Mouse (Mus musculus) kidney, postnatal 0 days (tissue): Measurements from ENCODE around the gene Acp6. TPM values are rescaled to one million over a fixed set of nuclear protein-coding genes. Genes with fewer than 3 reads are reported as not detected.
A peak's percentile ranks its signal among the peaks of the same experiment; 100 is the strongest.

Source experiments
- ATAC-seq: fragments of 200-750 bp; cut with Nextera tagmentation; replicated peaks from 2 replicates; pipeline ENCODE4 v1.8.0; 2017; ENCODE audit warnings: low read depth, moderate number of reproducible peaks, moderate TSS enrichment, moderate library complexity; ENCODE audit not compliant: low FRiP score
- DNase-seq: peaks from one replicate; pipeline ENCODE4 v3.0.0-alpha.2; 2016; ENCODE audit warnings: low spot score
- H3K27ac ChIP-seq: fragments of 300-500 bp; sonication (generic); 2 replicates; pipeline ENCODE4 v1.5.1; 2014; ENCODE audit warnings: mild to moderate bottlenecking
- H3K27me3 ChIP-seq: fragments of 300-500 bp; sonication (generic); 2 replicates; pipeline ENCODE4 v1.6.1; 2014; ENCODE audit warnings: low read length, mixed read lengths; ENCODE audit not compliant: insufficient read depth
- H3K36me3 ChIP-seq: fragments of 300-500 bp; sonication (generic); 2 replicates; pipeline ENCODE4 v1.6.1; 2014; ENCODE audit warnings: low read length, mixed read lengths; ENCODE audit not compliant: insufficient read depth
- H3K4me1 ChIP-seq: fragments of 300-500 bp; sonication (generic); replicated peaks from 2 replicates; pipeline ENCODE4 v1.6.1; 2014; ENCODE audit warnings: antibody characterized with exemption, low read length, mixed read lengths; ENCODE audit not compliant: insufficient read depth
- H3K4me2 ChIP-seq: fragments of 300-500 bp; sonication (generic); 2 replicates; pipeline ENCODE4 v1.6.1; 2014; ENCODE audit warnings: mild to moderate bottlenecking, low read length, moderate library complexity, mixed read lengths
- H3K4me3 ChIP-seq: fragments of 300-500 bp; sonication (generic); replicated peaks from 2 replicates; pipeline ENCODE4 v1.5.1; 2014; ENCODE audit warnings: low read depth, low read length
- H3K9ac ChIP-seq: fragments of 300-500 bp; sonication (generic); 2 replicates; pipeline ENCODE4 v1.6.1; 2014; ENCODE audit warnings: low read depth, low read length
- H3K9me3 ChIP-seq: fragments of 300-500 bp; sonication (generic); replicated peaks from 2 replicates; pipeline ENCODE4 v1.6.1; 2016; ENCODE audit warnings: low read length, inconsistent platforms, mixed read lengths
- CTCF ChIP-seq: IDR thresholded peaks from 2 replicates; pipeline ENCODE4 v1.5.1; 2016; ENCODE audit warnings: antibody characterized with exemption, low read depth, mild to moderate bottlenecking, moderate library complexity
- WGBS: fragments of 180-500 bp; shearing (Covaris S2); extraction: QIAGEN DNeasy Blood & Tissue Kit; methylation state at CpG from one replicate; pipeline ENCODE4 v1.1.7; 2014; 5-methylcytosine and 5-hydroxymethylcytosine counted together
- polyA plus RNA-seq: library from polyadenylated mRNA; unstranded; fragments of >200 nt; fragmentation: Nextera tagmentation; extraction: Ambion mirVana; gene quantifications from 2 replicates; pipeline ENCODE4 v1.2.1, GENCODE M21; 2015

Acp6 gene
- polyA plus RNA-seq, 1 experiment from 2014 or later: 54.2 TPM

DNA sequence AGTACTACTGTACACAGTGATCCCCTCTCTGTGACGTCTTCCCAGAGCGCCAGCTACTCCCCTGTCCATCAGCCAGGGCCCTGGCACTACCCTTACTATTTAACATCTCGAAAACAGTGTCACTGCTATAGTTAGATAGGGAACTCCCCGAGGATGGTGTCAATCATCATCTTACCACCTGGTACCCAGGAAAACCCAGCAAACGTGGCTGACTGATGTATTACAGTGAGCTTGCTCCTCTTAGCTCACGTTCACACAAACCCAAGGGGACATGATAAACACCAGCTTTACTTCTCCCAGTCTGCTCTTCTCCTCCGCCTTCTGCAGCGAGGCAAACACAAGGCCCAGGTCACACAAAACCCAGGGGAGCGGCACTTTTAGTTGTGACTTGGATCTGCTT, 64.7 kb downstream of the Acp6 start:
- 85% methylated on average over 9 of the region's 9 CpGs for WGBS
- Histone ChIP-seq H3K27ac (no peak overlapping the region), H3K27me3 (no peaks in the 10 kb centered on the region), H3K4me1 (no peaks in the 10 kb centered on the region), H3K4me3 (no peak overlapping the region), H3K4me2 (no peak overlapping the region), H3K9ac (no peak overlapping the region), H3K36me3 (peaks cover 20% of the 10 kb centered on the region), H3K9me3 (no peaks in the 10 kb centered on the region)
- no peak for DNase-seq
- TF ChIP-seq CTCF: no peak
- no peak for ATAC-seq

DNA sequence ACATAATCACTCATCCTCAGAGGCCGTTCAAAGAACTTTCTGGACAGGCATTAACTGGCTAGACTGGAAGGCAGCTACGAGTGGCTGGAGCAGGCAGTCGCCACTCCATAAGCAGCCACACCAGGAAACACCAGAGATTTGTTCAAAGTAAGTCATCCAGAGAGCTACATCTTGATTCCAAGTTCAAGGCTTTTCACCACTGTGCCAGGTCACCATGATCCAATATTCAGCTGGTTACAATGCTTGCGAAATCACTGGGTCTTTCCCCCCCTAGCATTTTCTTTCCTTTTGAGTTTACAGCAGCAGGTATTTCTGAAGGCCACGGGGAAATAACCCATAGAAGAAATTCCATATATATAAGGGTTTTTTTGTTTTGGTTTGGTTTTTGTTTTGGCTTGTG, 66.7 kb downstream of the Acp6 start:
- Histone ChIP-seq H3K4me1 (no peaks in the 10 kb centered on the region), H3K36me3 (peaks cover 8% of the 10 kb centered on the region; the same call in 1 of the 2 replicates), H3K9ac (no peak overlapping the region), H3K27ac (no peak overlapping the region), H3K9me3 (no peaks in the 10 kb centered on the region), H3K27me3 (no peaks in the 10 kb centered on the region), H3K4me3 (no peak overlapping the region), H3K4me2 (no peak overlapping the region)
- 62% methylated on average over 5 of the region's 5 CpGs for WGBS
- ATAC-seq (no peak), DNase-seq (no peak)
- no peak for TF ChIP-seq CTCF

GRCm38 (mm10) chr3:97226719-97227118, 68.1 kb downstream of the Acp6 start:
- ATAC-seq: no peak
- TF ChIP-seq CTCF: no peak

More at GRCm38 (mm10) chr3:97226719-97227118, 68.1 kb downstream of the Acp6 start:
- H3K4me3 ChIP-seq: peak overlapping the region; percentile 89
- WGBS: under 1% methylated on average over 18 of the region's 18 CpGs
- peak overlapping the region; percentile 88 for H3K9ac ChIP-seq
- peaks cover 6% of the 10 kb centered on the region; the same call in 1 of the 2 replicates for H3K36me3 ChIP-seq
- H3K4me1 ChIP-seq: no peaks in the 10 kb centered on the region
- peak overlapping the region; percentile 79 for H3K4me2 ChIP-seq
- peak overlapping the region; percentile 86 for H3K27ac ChIP-seq
- DNase-seq: peak; percentile 45
- H3K9me3 ChIP-seq: no peaks in the 10 kb centered on the region
- H3K27me3 ChIP-seq: no peaks in the 10 kb centered on the region

Other genes with a start within 250 kb of the Acp6 start
- 0.04 and 0.07 TPM in 2 replicates for gene Gja8, start 232.8 kb upstream of the Acp6 start, polyA plus RNA-seq
- 42.0 and 43.7 TPM in 2 replicates for gene Bcl9, start 139.1 kb downstream of the Acp6 start, polyA plus RNA-seq